Mouse (Mus musculus) fat pad, adult 2 months (tissue): Measurements from ENCODE around the gene Klhl20.
A peak's percentile ranks its signal among the peaks of the same experiment; 100 is the strongest.

Experiments used
- DNase-seq: peaks from one replicate; pipeline ENCODE4 v3.0.0-alpha.2; 2011; ENCODE audit warnings: low read depth, low spot score; ENCODE audit errors: extremely low read depth

The Klhl20 gene

GRCm38 (mm10) chr1:161076238-161076637, 55.1 kb downstream of the Klhl20 start:
- no peak for DNase-seq

- no peak for DNase-seq
Measured at GRCm38 (mm10) chr1:161071272-161071620, 60.1 kb downstream of the Klhl20 start.

- DNase-seq = peak; percentile 88
Measured at GRCm38 (mm10) chr1:161070352-161071271, 60.7 kb downstream of the Klhl20 start, which contains the start of the genes Dars2 and Cenpl. Gene Dars2 (minus strand): TSS chr1:161070658. Gene Cenpl (plus strand): TSS chr1:161070713.

- no peak for DNase-seq
Measured at GRCm38 (mm10) chr1:161063351-161063750, 68.0 kb downstream of the Klhl20 start.

GRCm38 (mm10) chr1:161057164-161057563, 74.1 kb downstream of the Klhl20 start:
- DNase-seq = no peak

GRCm38 (mm10) chr1:161046972-161047371, 84.3 kb downstream of the Klhl20 start:
- DNase-seq = no peak

GRCm38 (mm10) chr1:161041261-161042020, 89.9 kb downstream of the Klhl20 start:
- no peak for DNase-seq

GRCm38 (mm10) chr1:161040855-161041254, 90.5 kb downstream of the Klhl20 start:
- DNase-seq = no peak

- no peak for DNase-seq
Measured at GRCm38 (mm10) chr1:161040426-161040770, 90.9 kb downstream of the Klhl20 start.

- DNase-seq = no peak
Measured at GRCm38 (mm10) chr1:161039741-161040425, 91.4 kb downstream of the Klhl20 start.

GRCm38 (mm10) chr1:161038968-161039721, 92.2 kb downstream of the Klhl20 start:
- no peak for DNase-seq
